Mouse (Mus musculus): ENCODE measurements around the gene Mfap1b.

Gene Mfap1b

GRCm38 (mm10) chr2:121423166-121423565 lies 50.7 kb downstream of the Mfap1b start:
- no peak for DNase-seq

- no peak for DNase-seq
Measured at GRCm38 (mm10) chr2:121418476-121418875, 55.4 kb downstream of the Mfap1b start.

GRCm38 (mm10) chr2:121416356-121416755 lies 57.5 kb downstream of the Mfap1b start:
- no peak for DNase-seq

GRCm38 (mm10) chr2:121415591-121415990 lies 58.3 kb downstream of the Mfap1b start:
- no peak for DNase-seq

GRCm38 (mm10) chr2:121415103-121415502 lies 58.8 kb downstream of the Mfap1b start:
- DNase-seq = no peak

- DNase-seq = no peak
Measured at GRCm38 (mm10) chr2:121414139-121414685, 59.7 kb downstream of the Mfap1b start.

GRCm38 (mm10) chr2:121413387-121414042 lies 60.4 kb downstream of the Mfap1b start, which contains the start of the genes Pdia3 and Catsper2:
Gene Pdia3, plus strand, starts transcription at chr2:121413775.
Gene Catsper2, minus strand, starts transcription at chr2:121413792.
- peak; percentile 96 for DNase-seq

GRCm38 (mm10) chr2:121412843-121413386 lies 61.0 kb downstream of the Mfap1b start:
- no peak for DNase-seq
